26 mouse cellular contexts compared by ENCODE assay signal in genomic region chr17:4972261-4972660, GRCm38 (mm10).
"Had no signal": no experiment of that assay in that cellular context is flagged by ENCODE, and none has a peak within 500 bp of the region (broad histone marks: within the 10 kb centered on the region; RNA-seq: fewer than 3 reads in every experiment).

No protein-coding gene starts in this region.

- H3K4me3 ChIP-seq: embryonic facial prominence, embryonic 10.5 days; embryonic facial prominence, embryonic 12.5 days; embryonic facial prominence, embryonic 13.5 days; embryonic facial prominence, embryonic 15.5 days; erythroblast, embryonic 14.5 days; forebrain, embryonic 10.5 days; forebrain, embryonic 12.5 days; forebrain, embryonic 13.5 days; forebrain, embryonic 15.5 days; gastrocnemius, adult 2 months; heart, adult 2 months; heart, embryonic 10.5 days had no signal

- H3K4me2 ChIP-seq: embryonic facial prominence, embryonic 12.5 days; embryonic facial prominence, embryonic 13.5 days; embryonic facial prominence, embryonic 15.5 days; forebrain, embryonic 12.5 days; forebrain, embryonic 13.5 days; forebrain, embryonic 15.5 days had no signal

- H3K27ac ChIP-seq: embryonic facial prominence, embryonic 10.5 days; embryonic facial prominence, embryonic 12.5 days; embryonic facial prominence, embryonic 13.5 days; embryonic facial prominence, embryonic 15.5 days; forebrain, embryonic 10.5 days; forebrain, embryonic 12.5 days; forebrain, embryonic 13.5 days; forebrain, embryonic 15.5 days; gastrocnemius, adult 2 months; heart, adult 2 months; heart, embryonic 10.5 days had no signal

- ATAC-seq: forebrain, embryonic 13.5 days; forebrain, embryonic 15.5 days; forebrain, embryonic 16.5 days had no signal

- H3K36me3 ChIP-seq: embryonic facial prominence, embryonic 10.5 days; embryonic facial prominence, embryonic 12.5 days; embryonic facial prominence, embryonic 13.5 days; embryonic facial prominence, embryonic 15.5 days; forebrain, embryonic 10.5 days; forebrain, embryonic 12.5 days; forebrain, embryonic 15.5 days; heart, embryonic 10.5 days had no signal

- H3K9me3 ChIP-seq: embryonic facial prominence, embryonic 12.5 days; embryonic facial prominence, embryonic 13.5 days; embryonic facial prominence, embryonic 15.5 days; forebrain, embryonic 10.5 days; forebrain, embryonic 12.5 days; forebrain, embryonic 13.5 days; forebrain, embryonic 15.5 days; heart, embryonic 10.5 days had no signal

- DNase-seq: cerebellum, adult 8-10 months; cerebellum, adult 9-10 months; cerebellum, adult 9-11 months; cerebellum, postnatal 10 days; cerebellum, postnatal 14 days; cerebellum, postnatal 25 days; cerebellum, postnatal 36 days; embryo, embryonic 11 days; gastrocnemius, adult 2 months; gastrocnemius, postnatal 10 days; gastrocnemius, postnatal 14 days; gastrocnemius, postnatal 25 days; gastrocnemius, postnatal 36 days; heart, adult 18-20 months; heart, adult 2 months had no signal

- H3K27me3 ChIP-seq: embryonic facial prominence, embryonic 12.5 days; embryonic facial prominence, embryonic 13.5 days; embryonic facial prominence, embryonic 15.5 days; forebrain, embryonic 12.5 days; forebrain, embryonic 13.5 days; forebrain, embryonic 15.5 days had no signal

- H3K4me1 ChIP-seq: embryonic facial prominence, embryonic 10.5 days; embryonic facial prominence, embryonic 12.5 days; embryonic facial prominence, embryonic 13.5 days; embryonic facial prominence, embryonic 15.5 days; forebrain, embryonic 10.5 days; forebrain, embryonic 12.5 days; forebrain, embryonic 13.5 days; heart, embryonic 10.5 days had no signal

- H3K9ac ChIP-seq: embryonic facial prominence, embryonic 12.5 days; embryonic facial prominence, embryonic 13.5 days; embryonic facial prominence, embryonic 15.5 days; forebrain, embryonic 12.5 days; forebrain, embryonic 13.5 days; forebrain, embryonic 15.5 days had no signal
